Mouse (Mus musculus): ENCODE measurements around the gene Wfikkn2.

Wfikkn2 gene

DNA sequence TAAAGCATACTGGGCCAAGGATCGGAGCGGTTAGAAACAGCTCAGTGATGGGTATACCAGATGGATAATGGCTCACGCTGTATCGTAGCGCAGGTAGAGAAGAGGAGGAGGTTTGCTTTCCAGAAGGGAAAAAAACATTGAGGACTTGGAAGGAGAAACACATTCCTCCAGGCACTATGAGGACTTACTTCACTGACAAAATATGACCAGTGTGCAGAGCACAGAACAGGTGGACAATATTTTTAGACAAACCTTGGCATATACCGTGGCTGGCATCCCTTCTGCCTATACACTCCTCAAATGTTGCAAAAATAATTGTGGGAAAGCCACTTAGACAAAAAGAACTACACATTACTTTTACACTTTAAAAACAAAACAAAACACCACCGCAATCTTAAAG, 24.5 kb downstream of the Wfikkn2 start:
- no peak for DNase-seq (ENCODE audit: low spot score)

DNA sequence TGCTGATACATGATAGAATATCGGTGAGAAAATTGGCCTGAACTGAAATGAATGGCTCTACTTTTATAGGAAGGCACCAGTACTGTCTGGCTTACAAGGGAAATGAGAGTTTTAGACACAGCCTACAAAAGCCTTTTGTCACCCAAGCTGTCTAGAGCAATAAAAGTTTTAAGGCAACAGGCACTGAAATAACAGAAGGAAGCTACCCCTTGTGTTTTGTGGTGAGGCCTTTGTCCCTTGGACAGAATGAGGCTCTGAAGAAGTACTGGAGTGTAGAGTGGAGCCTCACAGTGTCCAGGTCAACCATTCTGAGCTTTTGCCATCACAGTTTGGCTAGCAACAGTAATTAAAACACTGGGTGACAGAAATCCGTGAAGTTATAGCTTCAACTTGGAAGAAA, 29.6 kb downstream of the Wfikkn2 start:
- DNase-seq (ENCODE audit: low spot score), result no peak

DNA sequence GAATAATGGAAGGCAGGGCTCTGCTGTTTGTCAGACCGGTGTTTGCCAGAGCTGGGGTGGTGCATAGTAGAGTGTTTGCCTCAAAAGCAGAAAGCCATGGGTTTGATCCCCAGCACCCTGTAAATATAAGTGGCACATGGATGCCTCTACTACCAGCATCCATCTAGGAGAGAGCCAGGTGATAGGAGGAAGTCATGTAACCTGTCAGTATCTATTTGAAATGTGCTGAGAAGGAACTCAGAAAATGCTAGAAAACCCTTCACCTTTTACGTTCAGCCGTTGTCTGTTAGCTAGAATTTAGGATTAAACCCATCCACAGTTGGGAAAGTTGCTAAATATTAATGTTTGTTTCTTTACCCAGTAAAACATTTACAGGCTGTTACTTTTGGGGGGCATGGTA, 30.2 kb downstream of the Wfikkn2 start:
- DNase-seq (ENCODE audit: low spot score), result no peak

DNA sequence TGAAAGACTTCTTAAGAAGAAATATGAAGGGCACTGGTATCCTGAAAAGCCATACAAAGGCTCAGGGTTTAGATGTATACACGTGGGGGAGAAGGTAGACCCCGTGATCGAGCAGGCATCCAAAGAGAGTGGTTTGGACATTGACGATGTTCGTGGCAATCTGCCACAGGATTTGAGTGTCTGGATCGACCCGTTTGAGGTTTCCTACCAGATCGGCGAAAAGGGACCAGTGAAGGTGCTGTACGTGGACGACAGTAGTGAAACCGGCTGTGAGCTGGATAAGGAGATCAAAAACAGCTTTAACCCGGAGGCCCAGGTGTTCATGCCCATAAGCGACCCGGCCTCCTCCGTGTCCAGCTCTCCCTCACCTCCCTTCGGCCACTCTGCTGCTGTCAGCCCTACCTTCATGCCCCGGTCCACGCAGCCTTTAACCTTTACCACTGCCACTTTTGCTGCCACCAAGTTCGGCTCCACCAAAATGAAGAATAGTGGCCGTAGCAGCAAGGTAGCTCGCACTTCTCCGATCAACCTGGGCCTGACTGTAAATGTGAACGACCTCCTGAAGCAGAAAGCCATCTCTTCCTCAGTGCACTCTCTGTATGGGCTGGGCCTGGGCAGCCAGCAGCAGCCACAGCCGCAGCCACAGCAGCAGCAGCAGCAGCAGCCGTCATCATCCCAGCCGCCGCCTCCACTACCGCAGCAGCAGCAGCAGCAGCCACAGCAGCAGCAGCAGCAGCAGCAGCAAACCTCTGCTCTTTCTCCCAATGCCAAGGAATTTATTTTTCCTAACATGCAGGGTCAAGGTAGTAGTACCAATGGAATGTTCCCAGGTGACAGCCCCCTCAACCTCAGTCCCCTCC, 31.8 kb downstream of the Wfikkn2 start:
- DNase-seq (ENCODE audit: low spot score), result no peak

DNA sequence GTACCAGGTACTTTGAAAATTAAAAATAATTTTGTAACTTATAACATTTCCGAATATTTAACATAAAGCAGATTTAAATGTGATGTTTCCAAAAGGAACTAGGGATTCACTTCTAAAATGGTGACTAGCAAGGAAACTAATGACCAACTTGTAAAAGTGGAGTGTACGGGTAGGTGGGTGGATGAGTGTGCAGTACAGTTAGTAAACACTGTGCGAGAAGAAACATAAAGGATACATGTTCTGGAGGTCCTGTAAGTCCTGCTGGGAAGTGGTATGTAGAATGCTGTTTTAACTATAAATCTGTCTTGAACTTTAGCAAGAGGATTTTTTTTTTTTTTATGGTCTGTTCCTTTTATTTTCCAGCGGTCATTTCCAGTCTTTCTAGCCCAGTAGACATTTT, 32.8 kb downstream of the Wfikkn2 start:
- no peak for DNase-seq (ENCODE audit: low spot score)

DNA sequence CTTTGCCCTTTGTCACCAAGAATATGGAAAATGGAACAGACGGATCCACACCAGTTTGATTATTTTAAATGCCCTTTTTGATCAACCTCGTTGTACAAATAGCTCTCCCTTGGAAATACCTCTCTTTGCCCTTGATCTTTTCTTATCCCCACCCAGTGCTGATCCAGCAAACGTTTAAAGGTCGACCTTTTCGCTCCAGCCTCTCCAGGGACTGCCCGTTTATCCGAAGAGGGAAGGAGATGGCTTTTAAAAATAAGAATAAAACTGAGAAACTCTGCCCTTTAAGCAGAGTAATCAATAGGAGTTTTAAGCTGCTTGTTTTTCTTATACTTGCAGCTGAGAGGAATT, 33.3 kb downstream of the Wfikkn2 start:
- no peak for DNase-seq (ENCODE audit: low spot score)

DNA sequence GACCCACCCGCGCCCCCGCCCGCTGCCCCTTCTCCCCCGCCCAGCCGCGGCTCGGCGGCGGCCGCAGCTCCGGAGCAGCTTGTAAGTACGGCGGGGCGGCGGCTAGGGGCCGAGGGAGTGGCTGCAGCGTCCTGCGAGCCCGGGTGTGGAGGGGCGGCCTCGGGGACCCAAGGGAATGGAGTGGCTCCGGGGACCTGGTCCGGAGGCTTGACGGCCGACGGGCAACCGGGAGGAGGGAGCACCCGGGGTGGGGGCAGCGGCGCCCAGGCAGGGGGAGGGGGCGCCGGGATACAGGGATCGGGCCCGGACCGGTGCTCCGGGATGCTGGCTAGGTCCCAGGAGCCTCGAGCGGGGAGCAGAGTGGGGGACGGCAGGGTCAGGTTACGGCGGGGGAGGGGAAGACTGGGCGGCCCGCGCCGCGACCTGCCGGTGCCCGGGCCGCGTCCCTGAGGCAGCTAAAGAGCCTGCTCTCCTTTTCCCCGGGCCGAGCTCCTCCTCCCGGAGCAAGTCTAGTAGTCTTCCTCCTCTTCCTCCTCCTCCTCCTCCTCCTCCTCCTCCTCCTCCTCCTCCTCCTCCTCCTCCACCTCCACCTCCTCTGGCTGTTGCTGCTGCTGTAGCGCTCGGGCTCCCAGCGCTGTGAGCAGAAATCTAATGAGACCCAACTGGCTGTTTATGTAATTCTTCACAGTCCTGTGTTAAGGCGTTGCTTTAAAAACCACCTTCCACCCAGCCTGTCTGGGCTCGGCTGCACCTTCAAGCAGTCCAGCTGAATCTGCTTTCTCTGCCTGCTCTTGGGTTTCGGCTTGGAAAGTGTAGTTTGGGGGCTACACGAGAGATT, 33.9 kb downstream of the Wfikkn2 start:
- peak; percentile 70 for DNase-seq (ENCODE audit: low spot score)

DNA sequence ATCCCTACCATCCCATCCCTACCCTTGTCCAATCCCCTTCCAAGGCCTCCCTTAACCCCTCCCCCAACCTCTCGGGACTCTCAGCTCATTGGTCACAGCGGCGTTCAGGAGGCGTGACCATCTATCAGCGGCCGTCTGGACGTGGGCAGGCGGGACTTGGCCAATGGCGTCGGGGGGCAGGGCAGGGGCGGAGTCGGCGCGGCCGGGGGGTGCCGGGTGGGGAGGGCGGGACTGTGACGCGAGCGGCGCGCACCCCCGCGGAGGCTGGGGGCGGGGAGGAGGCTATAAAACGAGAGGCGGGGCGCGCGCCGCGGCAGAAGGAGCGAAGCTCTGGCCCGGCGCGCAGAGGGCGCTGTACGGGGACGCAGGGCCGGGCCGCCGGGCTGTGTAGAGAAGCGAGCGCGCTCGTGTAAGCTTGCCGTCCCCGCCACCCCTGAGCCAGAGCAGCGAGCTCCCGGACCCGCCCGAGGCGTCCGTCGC, 34.6 kb downstream of the Wfikkn2 start, which contains the start of gene Tob1:
Tob1 (plus strand) TSS at position 331 of the 480 bp plus-strand sequence.
- peak; percentile 98 for DNase-seq (ENCODE audit: low spot score)

DNA sequence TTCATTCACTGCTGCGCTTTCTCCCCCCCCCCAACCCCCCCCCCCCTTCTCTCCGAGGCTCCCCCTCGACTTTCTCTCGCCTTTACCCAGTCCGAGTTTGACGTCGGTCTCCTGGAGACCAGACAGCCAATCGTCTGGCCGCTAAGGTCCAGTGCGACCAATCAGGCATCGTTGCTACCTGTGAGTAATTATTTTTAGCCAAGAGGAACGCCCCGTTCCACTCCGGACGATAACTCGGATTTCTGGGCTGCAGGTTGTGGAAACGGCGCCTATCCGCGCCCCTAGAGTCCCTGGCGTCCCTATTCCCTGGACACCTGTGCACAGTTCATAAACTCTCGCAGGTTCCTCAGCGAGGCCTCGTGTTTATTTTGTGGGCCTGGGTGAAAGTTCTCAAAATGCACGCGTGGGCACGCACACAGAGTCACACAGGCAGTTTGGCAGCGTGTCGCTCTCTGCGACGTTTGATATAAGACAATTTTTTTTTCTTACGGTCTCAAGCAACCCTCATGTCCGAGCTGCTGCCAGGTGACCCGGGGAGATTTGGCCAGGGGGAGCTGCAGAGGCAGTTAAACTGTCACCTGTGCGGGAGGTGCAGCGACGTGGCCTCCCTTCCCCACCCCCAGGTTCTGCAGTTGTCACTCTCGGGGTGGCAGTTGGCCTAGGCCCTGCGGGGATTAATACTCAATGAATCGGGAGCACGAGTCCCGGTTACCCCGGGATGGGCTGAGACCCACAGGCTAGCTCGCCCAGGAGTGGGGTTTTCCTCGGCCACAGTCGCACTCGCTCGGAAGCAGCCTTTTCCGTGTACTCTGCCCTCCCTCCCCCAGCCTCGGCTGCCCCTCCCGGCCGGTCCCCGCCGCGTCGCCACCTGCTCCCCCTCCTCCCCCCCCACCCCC, 35.4 kb downstream of the Wfikkn2 start:
- DNase-seq (ENCODE audit: low spot score), result peak; percentile 92

DNA sequence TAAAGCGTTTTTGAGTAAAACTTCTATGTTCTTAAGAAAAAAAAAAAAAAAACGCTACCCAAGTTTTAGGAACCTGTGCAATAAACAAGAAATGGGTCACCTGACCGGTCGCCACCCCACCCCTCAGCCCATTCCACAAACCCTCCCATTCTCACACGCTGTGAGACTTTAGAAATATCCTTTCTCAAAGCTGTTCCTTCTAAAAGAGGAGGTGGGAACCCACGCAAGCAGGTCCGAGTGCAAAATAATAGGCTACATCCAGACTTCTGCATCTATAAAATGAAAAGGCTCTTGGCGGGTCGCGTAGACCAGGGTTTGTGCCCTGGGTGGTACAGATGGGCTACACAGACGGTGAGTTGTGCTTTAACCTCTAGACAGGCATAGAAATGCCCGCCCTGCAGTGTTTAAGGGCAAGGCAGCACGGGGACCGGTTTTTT, 36.1 kb downstream of the Wfikkn2 start:
- DNase-seq (ENCODE audit: low spot score), result peak; percentile 36

DNA sequence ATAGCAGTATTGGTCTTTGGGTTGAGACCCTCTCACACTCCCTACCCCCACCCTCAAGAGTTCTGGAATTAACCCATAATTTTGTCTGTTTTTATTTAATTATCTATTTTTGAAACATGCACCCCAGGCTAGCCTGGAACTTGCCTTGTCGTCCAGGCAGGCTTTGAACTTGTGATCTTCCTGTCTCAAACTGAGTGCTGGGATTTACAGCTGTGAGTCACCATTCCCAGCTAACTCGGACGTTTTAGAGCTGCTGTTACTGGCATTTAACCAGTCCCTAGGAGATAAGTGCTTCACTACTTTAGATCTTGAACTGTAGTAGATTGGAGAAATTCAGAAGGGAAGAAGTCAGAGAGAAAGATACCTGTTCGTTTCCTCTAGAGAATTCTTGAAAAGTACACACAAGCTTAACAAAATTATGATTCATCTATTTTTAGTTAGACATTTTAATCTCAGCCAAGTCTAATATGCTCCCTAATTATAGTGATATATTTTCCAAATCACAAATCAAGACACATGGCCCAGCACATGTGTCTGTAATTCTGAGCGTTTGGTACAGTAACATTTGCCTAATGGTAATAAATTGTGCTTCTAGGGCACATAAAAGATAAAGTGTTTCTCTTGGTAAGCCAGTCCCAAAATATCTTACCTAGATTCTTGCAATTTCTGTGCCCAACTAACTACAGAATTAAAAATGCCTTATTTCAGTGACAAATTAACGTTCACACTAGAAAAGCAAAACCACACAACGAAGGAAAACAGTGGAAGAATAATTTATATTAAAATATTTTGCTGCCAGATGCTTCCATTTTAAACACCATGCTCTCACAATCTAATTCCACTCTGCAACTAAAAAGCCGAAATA, 36.8 kb downstream of the Wfikkn2 start:
- no peak for DNase-seq (ENCODE audit: low spot score)

DNA sequence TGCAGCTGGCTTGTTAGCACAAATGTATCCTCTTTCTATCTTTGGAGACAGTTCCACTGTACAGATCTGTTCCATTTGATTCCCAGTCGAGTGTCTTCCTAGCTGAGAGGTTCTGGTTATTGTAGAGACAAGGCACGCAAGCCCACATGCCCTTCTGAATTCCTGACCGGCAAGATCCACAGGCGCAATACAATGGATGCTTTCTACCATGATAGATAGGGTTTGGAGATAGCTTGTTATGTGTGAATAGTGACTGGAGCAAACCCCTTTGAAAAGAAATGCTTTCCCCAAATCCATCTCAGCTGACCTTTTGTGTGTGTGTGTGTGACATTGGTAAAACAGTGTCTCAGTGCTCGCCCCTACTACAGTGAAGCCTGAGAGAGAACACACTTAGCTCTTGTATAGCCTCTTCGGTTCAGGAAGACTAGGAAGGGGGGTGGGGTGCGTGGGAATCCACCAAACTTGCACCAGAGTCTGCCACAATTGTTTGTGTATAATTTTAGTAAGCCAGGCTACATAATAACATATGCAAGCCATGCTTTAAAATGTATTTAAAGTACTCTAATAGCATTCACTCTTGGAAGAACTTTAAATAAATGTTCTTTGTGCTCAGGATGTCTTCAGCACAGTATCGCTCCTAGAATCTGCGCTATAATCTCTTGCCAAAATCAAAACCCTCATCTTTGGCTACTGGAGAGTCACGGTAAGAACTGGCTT, 39.2 kb downstream of the Wfikkn2 start:
- no peak for DNase-seq (ENCODE audit: low spot score)

DNA sequence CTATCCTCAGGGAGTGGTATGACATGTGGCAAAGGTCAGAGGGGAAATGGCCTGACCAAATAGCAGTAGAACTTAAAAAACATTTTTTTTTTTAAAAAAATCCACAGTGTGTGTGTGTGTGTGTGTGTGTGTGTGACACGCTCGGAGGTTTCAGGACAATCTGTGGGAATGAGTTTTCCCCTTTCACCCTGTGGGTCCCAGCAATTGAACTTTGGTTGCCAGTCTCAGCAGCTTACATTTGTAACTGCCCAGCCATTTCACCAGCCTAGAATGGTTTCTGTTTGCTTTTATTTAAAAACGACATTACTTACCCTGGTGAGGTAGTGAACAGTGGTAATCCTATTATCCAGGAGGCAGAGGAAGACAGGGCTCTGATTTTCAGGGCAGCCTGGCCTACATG, 42.7 kb downstream of the Wfikkn2 start:
- no peak for DNase-seq (ENCODE audit: low spot score)

DNA sequence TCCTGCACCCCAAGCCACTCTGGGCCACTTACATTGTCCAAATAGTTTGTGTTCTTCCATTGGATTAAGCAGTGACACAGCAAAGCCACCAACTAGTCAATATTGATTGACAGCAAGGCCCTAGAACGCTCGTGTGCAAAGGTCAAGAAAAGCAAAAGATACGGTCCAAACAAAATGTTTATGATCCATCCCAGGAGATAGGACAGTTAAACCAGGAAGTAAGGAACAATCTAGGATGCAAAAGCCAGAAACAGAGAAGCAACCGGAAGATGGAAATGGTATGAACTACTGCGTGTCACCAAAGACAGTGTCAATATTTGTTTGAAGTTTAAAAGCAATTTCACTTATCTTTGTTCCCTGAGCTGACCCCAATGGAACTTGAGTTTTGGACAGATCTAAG, 43.7 kb downstream of the Wfikkn2 start:
- DNase-seq (ENCODE audit: low spot score), result no peak

DNA sequence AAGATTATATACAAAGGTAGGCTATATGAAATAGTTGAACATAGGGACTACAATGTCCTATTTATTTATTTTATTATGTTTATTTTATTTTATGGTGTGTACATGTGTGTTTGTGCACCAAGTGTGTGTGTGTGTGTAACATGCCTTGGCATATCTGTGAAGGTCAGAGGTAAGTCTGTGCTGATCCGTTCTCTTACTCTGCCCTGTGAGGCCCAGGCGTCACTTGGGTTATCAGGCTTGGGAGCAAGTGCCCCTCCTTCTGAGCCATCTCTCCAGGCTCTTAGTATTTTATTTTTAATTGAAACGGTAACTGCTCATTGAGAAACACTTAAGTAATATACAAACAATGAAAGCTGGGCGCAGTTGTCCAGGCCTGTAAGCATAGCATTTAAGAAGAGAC, 45.4 kb downstream of the Wfikkn2 start:
- no peak for DNase-seq (ENCODE audit: low spot score)

DNA sequence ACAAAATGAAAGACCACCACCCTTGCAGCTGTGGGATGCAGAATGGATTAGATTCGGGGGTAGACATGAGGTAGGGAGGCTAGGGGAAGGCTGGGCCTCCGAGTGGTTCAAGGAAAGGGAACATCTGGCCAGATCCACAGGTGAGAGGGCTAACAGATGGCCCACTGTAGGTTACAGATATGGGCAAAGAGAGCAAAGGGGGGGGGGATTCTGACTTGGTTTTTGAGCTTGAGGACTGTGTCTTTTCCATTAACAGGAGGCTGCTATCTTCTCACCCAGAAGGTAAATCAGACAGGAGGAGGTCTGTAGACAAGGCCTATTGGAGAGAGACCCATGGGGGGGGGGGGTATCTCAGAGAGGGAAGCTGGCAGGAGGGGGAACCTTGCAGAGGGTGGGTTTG, 46.0 kb downstream of the Wfikkn2 start:
- DNase-seq (ENCODE audit: low spot score), result no peak

DNA sequence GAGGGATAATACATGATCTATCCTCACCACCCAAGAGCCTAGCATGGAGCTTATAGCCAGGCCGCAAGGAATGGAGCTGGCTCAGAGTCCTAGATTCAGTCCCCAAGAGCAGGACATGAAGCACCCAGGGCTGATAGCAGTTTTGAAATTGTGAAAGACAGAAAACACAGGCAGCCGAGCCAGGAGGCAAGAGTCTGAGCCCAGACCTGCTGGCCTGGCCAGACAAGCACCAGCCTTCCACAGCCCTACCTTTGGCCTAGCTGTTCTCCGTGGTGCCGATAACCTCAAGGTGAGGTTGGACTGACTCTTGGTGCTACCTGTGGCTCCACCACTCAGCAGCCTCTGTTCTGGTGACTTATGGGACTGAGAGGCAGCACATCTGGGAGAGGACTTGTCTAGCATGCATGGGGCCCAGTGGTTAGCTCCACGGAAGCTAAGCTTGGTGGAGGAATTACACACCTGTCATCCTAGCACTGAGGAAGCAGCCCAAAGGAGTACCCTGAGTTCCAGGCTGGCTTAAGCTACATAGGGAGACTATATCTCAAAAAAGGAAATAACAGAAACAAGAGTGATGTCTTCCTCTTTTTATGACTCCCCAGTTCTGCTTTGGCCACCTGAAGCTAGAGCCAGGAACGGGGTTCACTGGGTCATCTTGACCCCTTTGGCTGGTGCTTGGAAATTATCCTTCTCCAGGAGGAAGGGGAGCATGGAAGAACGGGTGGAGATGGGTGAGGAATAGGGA, 47.2 kb downstream of the Wfikkn2 start:
- no peak for DNase-seq (ENCODE audit: low spot score)

DNA sequence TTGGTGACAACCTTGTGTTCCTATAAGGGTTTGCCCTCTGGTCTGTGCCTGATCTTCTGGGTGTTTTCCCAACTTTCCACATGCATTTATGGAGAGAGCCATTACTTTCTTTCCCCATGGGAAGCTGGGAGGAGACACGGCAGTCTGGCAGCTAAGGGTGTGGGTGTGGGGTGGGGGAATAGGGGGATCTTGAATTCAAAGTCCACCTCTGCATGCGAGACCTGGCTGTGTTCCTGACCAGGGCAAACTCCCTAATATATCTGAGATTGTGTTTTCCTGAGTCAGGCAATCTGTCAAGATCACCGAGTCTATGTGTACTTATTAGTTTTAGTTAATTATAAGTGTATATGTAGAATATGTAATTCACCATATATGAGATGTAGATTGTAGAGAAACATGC, 49.5 kb downstream of the Wfikkn2 start:
- DNase-seq (ENCODE audit: low spot score), result no peak

DNA sequence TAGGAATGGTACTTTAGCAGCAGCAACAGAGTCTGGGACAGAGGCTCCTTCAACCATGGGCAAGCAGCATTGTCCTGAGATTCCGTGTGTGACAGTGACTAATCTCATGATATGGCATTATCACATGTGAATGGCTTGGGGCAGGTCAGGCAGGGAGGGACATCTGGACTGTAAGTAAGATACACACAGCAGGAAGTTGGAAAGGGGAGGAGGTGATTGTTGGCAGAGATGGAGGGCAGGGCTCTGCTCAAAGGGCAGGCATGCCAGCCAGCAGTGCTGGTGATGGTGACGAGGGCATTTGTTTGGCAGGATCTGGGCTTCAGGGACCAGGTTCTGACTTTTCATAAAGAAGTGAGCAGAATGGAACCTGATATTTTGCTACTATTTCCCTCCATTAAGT, 52.7 kb downstream of the Wfikkn2 start:
- DNase-seq (ENCODE audit: low spot score), result no peak

DNA sequence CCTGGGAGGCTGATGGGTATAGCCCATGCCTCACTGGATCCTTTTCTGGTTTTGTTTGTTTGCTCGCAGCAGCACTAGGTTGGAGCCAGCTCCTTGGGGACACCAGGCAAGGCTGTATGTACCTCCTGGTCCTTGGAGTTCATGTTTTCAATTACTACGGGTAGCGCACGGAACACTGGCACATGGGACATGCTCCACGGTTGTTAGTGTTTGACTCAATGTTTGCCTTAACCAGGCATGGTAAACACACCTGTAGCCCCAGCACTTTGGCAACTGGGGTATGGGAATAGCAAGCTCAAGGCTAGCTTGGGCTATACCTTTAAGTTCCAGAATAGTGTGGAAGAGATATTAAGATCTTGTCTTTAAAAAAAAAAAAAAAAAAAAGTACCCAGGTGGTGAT, 55.1 kb downstream of the Wfikkn2 start:
- DNase-seq (ENCODE audit: low spot score), result no peak
